Mouse (Mus musculus): ENCODE data around the gene Scgb1b20. TPM values are rescaled to one million over a fixed set of nuclear protein-coding genes. Genes with fewer than 3 reads are reported as not detected.
"Not testable (repeated sequence)": the region's sequence is repeated elsewhere in the genome, so short reads cannot be mapped to it uniquely, and the experiment has no call there.

Scgb1b20 gene
- not detected in 2 replicates for total RNA-seq (2014; fragmentation: Nextera tagmentation)
- not detected in 2 replicates for total RNA-seq (2017)
- not detected in 2 replicates for polyA plus RNA-seq (2012)

- not testable (repeated sequence) for H3K9me3 ChIP-seq (replicated peaks); DNase-seq (ENCODE audit: low spot score); ATAC-seq (ENCODE audit: extremely low read depth, insufficient number of reproducible peaks, low FRiP score, poor library complexity, severe bottlenecking); H3K4me1 ChIP-seq (ENCODE audit: insufficient read depth, low read depth, low read length); H3K4me3 ChIP-seq (ENCODE audit: low read depth, low read length); H3K36me3 ChIP-seq (replicated peaks); H3K27me3 ChIP-seq (ENCODE audit: insufficient read depth, low read length)
These were observed at the start of gene Scgb1b20 for GRCm38 (mm10) chr7:33372934-33373333. Gene Scgb1b20 (plus strand): TSS chr7:33373234.

GRCm38 (mm10) chr7:33366222-33366621, 6.8 kb upstream of the Scgb1b20 start, which contains the start of gene Scgb2b20:
Gene Scgb2b20 (minus strand): TSS chr7:33366322.
- H3K27me3 ChIP-seq (ENCODE audit: insufficient read depth, low read length); H3K9me3 ChIP-seq (replicated peaks); H3K4me1 ChIP-seq (ENCODE audit: insufficient read depth, low read depth, low read length); H3K36me3 ChIP-seq (replicated peaks); H3K4me3 ChIP-seq (ENCODE audit: low read depth, low read length); DNase-seq (ENCODE audit: low spot score); ATAC-seq (ENCODE audit: extremely low read depth, insufficient number of reproducible peaks, low FRiP score, poor library complexity, severe bottlenecking): not testable (repeated sequence)

GRCm38 (mm10) chr7:33399749-33400148, 26.7 kb downstream of the Scgb1b20 start:
- not testable (repeated sequence) for DNase-seq (ENCODE audit: low spot score); ATAC-seq (ENCODE audit: extremely low read depth, insufficient number of reproducible peaks, low FRiP score, poor library complexity, severe bottlenecking); H3K4me3 ChIP-seq (ENCODE audit: low read depth, low read length); H3K27me3 ChIP-seq (ENCODE audit: insufficient read depth, low read length); H3K4me1 ChIP-seq (ENCODE audit: insufficient read depth, low read depth, low read length); H3K36me3 ChIP-seq (replicated peaks)
- H3K9me3 ChIP-seq (replicated peaks) = peaks cover 20% of the 10 kb centered on the region

- H3K36me3 ChIP-seq (replicated peaks) = no peaks in the 10 kb centered on the region
- no peak overlapping the region for H3K4me3 ChIP-seq (ENCODE audit: low read depth, low read length)
- no peak for ATAC-seq (ENCODE audit: extremely low read depth, insufficient number of reproducible peaks, low FRiP score, poor library complexity, severe bottlenecking)
- H3K9me3 ChIP-seq (replicated peaks) = peaks cover 20% of the 10 kb centered on the region
- H3K4me1 ChIP-seq (ENCODE audit: insufficient read depth, low read depth, low read length) = no peaks in the 10 kb centered on the region
- no peaks in the 10 kb centered on the region for H3K27me3 ChIP-seq (ENCODE audit: insufficient read depth, low read length)
- DNase-seq (ENCODE audit: low spot score) = no peak
- no peak for TF ChIP-seq TAL1 (conservative IDR thresholded peaks at IDR 0.05; ENCODE audit: low read depth, low read length)
- no peak for TF ChIP-seq POLR2AphosphoS5 (IDR thresholded peaks at IDR 0.05; ENCODE audit: insufficient replicate concordance, low read depth, low read length)
- no peak for TF ChIP-seq CTCF (IDR thresholded peaks at IDR 0.05; ENCODE audit: low read depth, low read length)
- TF ChIP-seq GATA1 (IDR thresholded peaks at IDR 0.05; ENCODE audit: borderline replicate concordance, low read length) = no peak
- TF ChIP-seq GATA2 (IDR thresholded peaks at IDR 0.05; ENCODE audit: borderline replicate concordance, low read depth, low read length) = no peak
These were observed 28.6 kb downstream of the Scgb1b20 start for GRCm38 (mm10) chr7:33401650-33402049.

GRCm38 (mm10) chr7:33409681-33410080, 36.6 kb downstream of the Scgb1b20 start:
- not testable (repeated sequence) for H3K4me1 ChIP-seq (ENCODE audit: insufficient read depth, low read depth, low read length); H3K36me3 ChIP-seq (replicated peaks); H3K4me3 ChIP-seq (ENCODE audit: low read depth, low read length); ATAC-seq (ENCODE audit: extremely low read depth, insufficient number of reproducible peaks, low FRiP score, poor library complexity, severe bottlenecking); DNase-seq (ENCODE audit: low spot score); H3K27me3 ChIP-seq (ENCODE audit: insufficient read depth, low read length); H3K9me3 ChIP-seq (replicated peaks)

Other genes with a start within 250 kb of the Scgb1b20 start
- not detected in 2 replicates for gene Scgb2b18, start 199.4 kb upstream of the Scgb1b20 start, total RNA-seq (2014; fragmentation: Nextera tagmentation)
- not detected in 2 replicates for gene Scgb2b18, start 199.4 kb upstream of the Scgb1b20 start, total RNA-seq (2017)
- gene Scgb2b18, start 199.4 kb upstream of the Scgb1b20 start, polyA plus RNA-seq (2012) = not detected in 2 replicates
- not detected in 2 replicates for gene Scgb1b18, start 187.7 kb upstream of the Scgb1b20 start, total RNA-seq (2014; fragmentation: Nextera tagmentation)
- not detected in 2 replicates for gene Scgb1b18, start 187.7 kb upstream of the Scgb1b20 start, total RNA-seq (2017)
- gene Scgb1b18, start 187.7 kb upstream of the Scgb1b20 start, polyA plus RNA-seq (2012) = not detected in 2 replicates
- not detected in 2 replicates for gene Scgb2b19, start 92.9 kb upstream of the Scgb1b20 start, total RNA-seq (2014; fragmentation: Nextera tagmentation)
- gene Scgb2b19, start 92.9 kb upstream of the Scgb1b20 start, total RNA-seq (2017) = not detected in 2 replicates
- not detected in 2 replicates for gene Scgb2b19, start 92.9 kb upstream of the Scgb1b20 start, polyA plus RNA-seq (2012)
- gene Scgb1b19, start 85.9 kb upstream of the Scgb1b20 start, total RNA-seq (2014; fragmentation: Nextera tagmentation) = not detected in 2 replicates
- gene Scgb1b19, start 85.9 kb upstream of the Scgb1b20 start, total RNA-seq (2017) = not detected in 2 replicates
- not detected in 2 replicates for gene Scgb1b19, start 85.9 kb upstream of the Scgb1b20 start, polyA plus RNA-seq (2012)
- gene Scgb2b20, start 6.9 kb upstream of the Scgb1b20 start, total RNA-seq (2014; fragmentation: Nextera tagmentation) = not detected in 2 replicates
- gene Scgb2b20, start 6.9 kb upstream of the Scgb1b20 start, total RNA-seq (2017) = not detected in 2 replicates
- not detected in 2 replicates for gene Scgb2b20, start 6.9 kb upstream of the Scgb1b20 start, polyA plus RNA-seq (2012)
- gene Scgb2b21, start 147.2 kb downstream of the Scgb1b20 start, total RNA-seq (2014; fragmentation: Nextera tagmentation) = not detected in 2 replicates
- 0.60 TPM in 1 of 2 replicates, not detected in the other for gene Scgb2b21, start 147.2 kb downstream of the Scgb1b20 start, total RNA-seq (2017)
- gene Scgb2b21, start 147.2 kb downstream of the Scgb1b20 start, polyA plus RNA-seq (2012) = not detected in 2 replicates